Mouse (Mus musculus): ENCODE measurements at regions not wholly inside any gene's neighbourhood (a gene's known extent, or its start where the extent isn't known, plus 50 kb on each side); places are given as distances from the start of the nearest gene placed in this dataset.

GRCm38 (mm10) chr7:71064446-71065391 is 286.6 kb downstream of the Gm10295 start:
- no peaks in the 10 kb centered on the region for H3K9me3 ChIP-seq (replicated peaks; ENCODE audit: control insufficient read depth, low read length)
- TF ChIP-seq CTCF (IDR thresholded peaks at IDR 0.05; ENCODE audit: low read depth) = no peak
- TF ChIP-seq EP300 (IDR thresholded peaks at IDR 0.05; ENCODE audit: low read depth) = no peak
- H3K4me1 ChIP-seq (ENCODE audit: control insufficient read depth, insufficient read depth) = no peaks in the 10 kb centered on the region
- no peak for DNase-seq (ENCODE audit: low spot score)
- H3K9ac ChIP-seq (replicated peaks; ENCODE audit: low read depth, low read length) = no peak overlapping the region
- no peaks in the 10 kb centered on the region for H3K27me3 ChIP-seq (ENCODE audit: control insufficient read depth, insufficient read depth, low read length)
- 38% methylated on average over 14 of the region's 14 CpGs for WGBS
- H3K4me3 ChIP-seq (ENCODE audit: low read depth, low read length) = no peak overlapping the region
- no peak overlapping the region for H3K4me2 ChIP-seq (ENCODE audit: low read depth, low read length)
- H3K36me3 ChIP-seq (replicated peaks; ENCODE audit: control insufficient read depth, insufficient read depth, low read length) = no peaks in the 10 kb centered on the region
- no peak for ATAC-seq (ENCODE audit: insufficient read depth, low read depth)
- H3K27ac ChIP-seq (ENCODE audit: low read depth) = no peak overlapping the region; the same call in 1 of the 2 replicates

- H3K9ac ChIP-seq (replicated peaks; ENCODE audit: low read depth, low read length) = no peak overlapping the region
Observed at GRCm38 (mm10) chr7:71050825-71051224, 300.5 kb downstream of the Gm10295 start.

GRCm38 (mm10) chr7:71047201-71047600 is 304.1 kb downstream of the Gm10295 start:
- H3K4me3 ChIP-seq (ENCODE audit: low read depth, low read length) = no peak overlapping the region
- TF ChIP-seq EP300 (IDR thresholded peaks at IDR 0.05; ENCODE audit: low read depth) (no peak), CTCF (IDR thresholded peaks at IDR 0.05; ENCODE audit: low read depth) (no peak)
- no peaks in the 10 kb centered on the region for H3K4me1 ChIP-seq (ENCODE audit: control insufficient read depth, insufficient read depth)
- ATAC-seq (ENCODE audit: insufficient read depth, low read depth) = no peak
- H3K9ac ChIP-seq (replicated peaks; ENCODE audit: low read depth, low read length) = no peak overlapping the region
- H3K36me3 ChIP-seq (replicated peaks; ENCODE audit: control insufficient read depth, insufficient read depth, low read length) = no peaks in the 10 kb centered on the region
- WGBS = 77% methylated on average over 3 of the region's 3 CpGs
- H3K27ac ChIP-seq (ENCODE audit: low read depth) = no peak overlapping the region
- no peaks in the 10 kb centered on the region for H3K9me3 ChIP-seq (replicated peaks; ENCODE audit: control insufficient read depth, low read length)
- H3K27me3 ChIP-seq (ENCODE audit: control insufficient read depth, insufficient read depth, low read length) = no peaks in the 10 kb centered on the region
- DNase-seq (ENCODE audit: low spot score) = no peak
- no peak overlapping the region for H3K4me2 ChIP-seq (ENCODE audit: low read depth, low read length)

More at GRCm38 (mm10) chr7:71050825-71051224, 300.5 kb downstream of the Gm10295 start:
- no peak overlapping the region for H3K4me3 ChIP-seq (ENCODE audit: low read depth, low read length)
- H3K27ac ChIP-seq (ENCODE audit: low read depth) = no peak overlapping the region
- ATAC-seq (ENCODE audit: insufficient read depth, low read depth) = no peak
- H3K27me3 ChIP-seq (ENCODE audit: control insufficient read depth, insufficient read depth, low read length) = no peaks in the 10 kb centered on the region
- no peaks in the 10 kb centered on the region for H3K4me1 ChIP-seq (ENCODE audit: control insufficient read depth, insufficient read depth)
- TF ChIP-seq EP300 (IDR thresholded peaks at IDR 0.05; ENCODE audit: low read depth) (no peak), CTCF (IDR thresholded peaks at IDR 0.05; ENCODE audit: low read depth) (no peak)
- 46% methylated on average over 2 of the region's 2 CpGs for WGBS
- DNase-seq (ENCODE audit: low spot score) = no peak
- H3K36me3 ChIP-seq (replicated peaks; ENCODE audit: control insufficient read depth, insufficient read depth, low read length) = no peaks in the 10 kb centered on the region
- H3K9me3 ChIP-seq (replicated peaks; ENCODE audit: control insufficient read depth, low read length) = no peaks in the 10 kb centered on the region
- no peak overlapping the region for H3K4me2 ChIP-seq (ENCODE audit: low read depth, low read length)

- DNase-seq (ENCODE audit: low spot score) (no peak), ATAC-seq (ENCODE audit: insufficient read depth, low read depth) (no peak)
- no peaks in the 10 kb centered on the region for H3K36me3 ChIP-seq (replicated peaks; ENCODE audit: control insufficient read depth, insufficient read depth, low read length)
- no peaks in the 10 kb centered on the region for H3K27me3 ChIP-seq (ENCODE audit: control insufficient read depth, insufficient read depth, low read length)
- 50% methylated on average over 1 of the region's 1 CpGs for WGBS
- H3K4me1 ChIP-seq (ENCODE audit: control insufficient read depth, insufficient read depth) = no peaks in the 10 kb centered on the region
- H3K9ac ChIP-seq (replicated peaks; ENCODE audit: low read depth, low read length) = no peak overlapping the region
- no peak overlapping the region for H3K4me2 ChIP-seq (ENCODE audit: low read depth, low read length)
- TF ChIP-seq CTCF (IDR thresholded peaks at IDR 0.05; ENCODE audit: low read depth) (no peak), EP300 (IDR thresholded peaks at IDR 0.05; ENCODE audit: low read depth) (no peak)
- no peak overlapping the region for H3K27ac ChIP-seq (ENCODE audit: low read depth)
- no peaks in the 10 kb centered on the region for H3K9me3 ChIP-seq (replicated peaks; ENCODE audit: control insufficient read depth, low read length)
- H3K4me3 ChIP-seq (ENCODE audit: low read depth, low read length) = no peak overlapping the region
Observed at GRCm38 (mm10) chr7:71046596-71046995, 304.7 kb downstream of the Gm10295 start.

GRCm38 (mm10) chr7:71043789-71044188 is 307.5 kb downstream of the Gm10295 start:
- WGBS = 79% methylated on average over 5 of the region's 5 CpGs

More at GRCm38 (mm10) chr7:71043789-71044188, 307.5 kb downstream of the Gm10295 start:
- Histone ChIP-seq H3K27ac (ENCODE audit: low read depth) (no peak overlapping the region), H3K4me3 (ENCODE audit: low read depth, low read length) (no peak overlapping the region), H3K9me3 (replicated peaks; ENCODE audit: control insufficient read depth, low read length) (no peaks in the 10 kb centered on the region), H3K4me1 (ENCODE audit: control insufficient read depth, insufficient read depth) (no peaks in the 10 kb centered on the region), H3K9ac (replicated peaks; ENCODE audit: low read depth, low read length) (no peak overlapping the region), H3K27me3 (ENCODE audit: control insufficient read depth, insufficient read depth, low read length) (no peaks in the 10 kb centered on the region), H3K36me3 (replicated peaks; ENCODE audit: control insufficient read depth, insufficient read depth, low read length) (no peaks in the 10 kb centered on the region), H3K4me2 (ENCODE audit: low read depth, low read length) (no peak overlapping the region)
- TF ChIP-seq CTCF (IDR thresholded peaks at IDR 0.05; ENCODE audit: low read depth) = no peak
- no peak for TF ChIP-seq EP300 (IDR thresholded peaks at IDR 0.05; ENCODE audit: low read depth)
- ATAC-seq (ENCODE audit: insufficient read depth, low read depth) (no peak), DNase-seq (ENCODE audit: low spot score) (no peak)

Data from heart, postnatal 0 days (tissue).